Mouse (Mus musculus): ENCODE results near the gene Bcas1. TPM values are rescaled to one million over a fixed set of nuclear protein-coding genes. Genes with fewer than 3 reads are reported as not detected.
A peak's percentile ranks its signal among the peaks of the same experiment; 100 is the strongest.

Gene Bcas1
- polyA plus RNA-seq, 1 experiment from 2014 or later, result 1.8 TPM

GRCm38 (mm10) chr2:170385556-170385955 is 42.1 kb downstream of the Bcas1 start:
- Histone ChIP-seq H3K9ac (ENCODE audit: low read depth, low read length) (no peak overlapping the region), H3K4me1 (replicated peaks; ENCODE audit: control insufficient read depth, insufficient read depth, low read length) (no peaks in the 10 kb centered on the region), H3K9me3 (ENCODE audit: control insufficient read depth, low read length) (no peaks in the 10 kb centered on the region), H3K4me3 (ENCODE audit: low read depth, low read length) (no peak overlapping the region), H3K4me2 (replicated peaks; ENCODE audit: low read depth, low read length) (no peak overlapping the region), H3K27me3 (ENCODE audit: control insufficient read depth, insufficient read depth, low read length) (no peaks in the 10 kb centered on the region), H3K27ac (ENCODE audit: low read depth, low read length) (no peak overlapping the region), H3K36me3 (ENCODE audit: control insufficient read depth, insufficient read depth, low read length) (no peaks in the 10 kb centered on the region)
- no peak for ATAC-seq (ENCODE audit: low FRiP score)
- WGBS, result 94% methylated on average over 1 of the region's 1 CpGs
- no peak for DNase-seq (ENCODE audit: low spot score)

GRCm38 (mm10) chr2:170384770-170385169 is 42.9 kb downstream of the Bcas1 start:
- DNase-seq (ENCODE audit: low spot score) (no peak), ATAC-seq (ENCODE audit: low FRiP score) (no peak)
- no peak overlapping the region for H3K4me2 ChIP-seq (replicated peaks; ENCODE audit: low read depth, low read length)
- WGBS, result 100% methylated on average over 1 of the region's 1 CpGs
- no peak overlapping the region for H3K27ac ChIP-seq (ENCODE audit: low read depth, low read length)
- H3K4me3 ChIP-seq (ENCODE audit: low read depth, low read length), result no peak overlapping the region
- no peaks in the 10 kb centered on the region for H3K36me3 ChIP-seq (ENCODE audit: control insufficient read depth, insufficient read depth, low read length)
- no peaks in the 10 kb centered on the region for H3K4me1 ChIP-seq (replicated peaks; ENCODE audit: control insufficient read depth, insufficient read depth, low read length)
- no peak overlapping the region for H3K9ac ChIP-seq (ENCODE audit: low read depth, low read length)
- no peaks in the 10 kb centered on the region for H3K27me3 ChIP-seq (ENCODE audit: control insufficient read depth, insufficient read depth, low read length)
- no peaks in the 10 kb centered on the region for H3K9me3 ChIP-seq (ENCODE audit: control insufficient read depth, low read length)

DNA sequence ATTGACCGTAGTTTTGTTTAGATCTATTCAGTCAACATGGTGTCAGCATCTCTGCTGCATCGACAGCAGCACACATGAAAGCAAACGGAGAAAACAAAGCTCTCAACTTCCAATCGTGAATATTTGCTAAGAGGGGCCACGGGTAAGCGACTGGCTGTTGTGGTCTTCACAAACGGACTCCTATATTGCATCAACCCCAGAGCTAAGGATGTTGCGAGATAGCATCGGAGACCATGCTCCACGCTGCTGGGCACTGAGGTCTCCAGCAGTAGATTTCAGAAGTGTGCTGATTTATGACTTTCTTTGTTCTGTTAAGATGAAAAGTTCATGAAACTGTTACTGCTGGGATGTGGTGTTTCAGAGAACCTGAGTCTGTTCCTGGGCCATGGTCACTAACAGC is 54.3 kb downstream of the Bcas1 start:
- Histone ChIP-seq H3K4me2 (replicated peaks; ENCODE audit: low read depth, low read length) (no peak overlapping the region), H3K27ac (ENCODE audit: low read depth, low read length) (no peak overlapping the region), H3K4me3 (ENCODE audit: low read depth, low read length) (no peak overlapping the region), H3K27me3 (ENCODE audit: control insufficient read depth, insufficient read depth, low read length) (no peaks in the 10 kb centered on the region), H3K36me3 (ENCODE audit: control insufficient read depth, insufficient read depth, low read length) (no peaks in the 10 kb centered on the region), H3K9me3 (ENCODE audit: control insufficient read depth, low read length) (no peaks in the 10 kb centered on the region), H3K4me1 (replicated peaks; ENCODE audit: control insufficient read depth, insufficient read depth, low read length) (no peaks in the 10 kb centered on the region), H3K9ac (ENCODE audit: low read depth, low read length) (no peak overlapping the region)
- ATAC-seq (ENCODE audit: low FRiP score) (no peak), DNase-seq (ENCODE audit: low spot score) (no peak)
- WGBS, result 94% methylated on average over 10 of the region's 10 CpGs

GRCm38 (mm10) chr2:170365676-170366075 is 62.0 kb downstream of the Bcas1 start:
- Histone ChIP-seq H3K4me2 (replicated peaks; ENCODE audit: low read depth, low read length) (no peak overlapping the region), H3K4me3 (ENCODE audit: low read depth, low read length) (no peak overlapping the region), H3K27me3 (ENCODE audit: control insufficient read depth, insufficient read depth, low read length) (no peaks in the 10 kb centered on the region), H3K27ac (ENCODE audit: low read depth, low read length) (no peak overlapping the region), H3K4me1 (replicated peaks; ENCODE audit: control insufficient read depth, insufficient read depth, low read length) (no peaks in the 10 kb centered on the region), H3K9me3 (ENCODE audit: control insufficient read depth, low read length) (no peaks in the 10 kb centered on the region), H3K9ac (ENCODE audit: low read depth, low read length) (no peak overlapping the region), H3K36me3 (ENCODE audit: control insufficient read depth, insufficient read depth, low read length) (no peaks in the 10 kb centered on the region)
- 86% methylated on average over 2 of the region's 2 CpGs for WGBS
- ATAC-seq (ENCODE audit: low FRiP score) (no peak), DNase-seq (ENCODE audit: low spot score) (no peak)

GRCm38 (mm10) chr2:170365271-170365670 is 62.4 kb downstream of the Bcas1 start:
- H3K27ac ChIP-seq (ENCODE audit: low read depth, low read length), result no peak overlapping the region
- H3K4me3 ChIP-seq (ENCODE audit: low read depth, low read length), result no peak overlapping the region
- H3K4me1 ChIP-seq (replicated peaks; ENCODE audit: control insufficient read depth, insufficient read depth, low read length), result no peaks in the 10 kb centered on the region
- no peaks in the 10 kb centered on the region for H3K9me3 ChIP-seq (ENCODE audit: control insufficient read depth, low read length)
- DNase-seq (ENCODE audit: low spot score), result no peak
- no peak overlapping the region for H3K4me2 ChIP-seq (replicated peaks; ENCODE audit: low read depth, low read length)
- no peak for ATAC-seq (ENCODE audit: low FRiP score)
- no peaks in the 10 kb centered on the region for H3K27me3 ChIP-seq (ENCODE audit: control insufficient read depth, insufficient read depth, low read length)
- H3K36me3 ChIP-seq (ENCODE audit: control insufficient read depth, insufficient read depth, low read length), result no peaks in the 10 kb centered on the region
- 84% methylated on average over 3 of the region's 3 CpGs for WGBS
- no peak overlapping the region for H3K9ac ChIP-seq (ENCODE audit: low read depth, low read length)

DNA sequence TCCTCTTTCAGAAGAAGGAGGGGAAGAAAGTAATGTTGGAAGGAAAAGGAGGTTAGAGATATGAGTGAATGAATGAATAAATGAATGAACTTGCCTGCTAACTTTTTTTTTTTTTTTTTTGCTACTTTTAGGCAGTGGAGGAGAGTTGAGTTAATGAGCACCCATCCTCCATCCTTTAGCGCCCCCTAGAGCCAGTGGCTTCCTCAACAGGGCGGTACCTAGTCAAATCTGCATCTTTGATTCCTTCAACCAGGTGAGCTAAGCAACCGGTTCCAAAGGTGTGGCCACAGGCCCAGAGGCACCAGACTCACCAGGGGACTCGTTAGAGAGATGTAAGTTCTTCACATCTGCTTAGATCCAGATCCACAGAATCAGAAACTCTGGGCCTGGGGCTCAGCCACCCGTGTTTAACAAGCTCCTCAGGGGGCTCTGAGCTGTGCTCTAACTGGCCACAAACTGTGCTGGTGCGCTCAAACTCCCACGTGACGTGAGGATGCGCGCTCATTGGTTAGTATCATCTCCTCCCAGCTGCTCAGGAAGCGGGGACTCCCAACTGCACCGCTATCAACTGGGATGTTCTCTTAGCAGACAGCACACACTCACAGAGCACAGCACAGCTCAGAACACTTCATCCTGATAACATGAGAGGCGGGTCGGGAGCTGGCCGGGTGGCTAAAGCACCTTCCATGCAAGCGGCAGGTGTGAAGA is 70.8 kb downstream of the Bcas1 start:
- Histone ChIP-seq H3K27ac (ENCODE audit: low read depth, low read length) (no peak overlapping the region), H3K27me3 (ENCODE audit: control insufficient read depth, insufficient read depth, low read length) (no peaks in the 10 kb centered on the region), H3K9ac (ENCODE audit: low read depth, low read length) (no peak overlapping the region), H3K36me3 (ENCODE audit: control insufficient read depth, insufficient read depth, low read length) (no peaks in the 10 kb centered on the region), H3K9me3 (ENCODE audit: control insufficient read depth, low read length) (no peaks in the 10 kb centered on the region), H3K4me1 (replicated peaks; ENCODE audit: control insufficient read depth, insufficient read depth, low read length) (no peaks in the 10 kb centered on the region), H3K4me2 (replicated peaks; ENCODE audit: low read depth, low read length) (no peak overlapping the region), H3K4me3 (ENCODE audit: low read depth, low read length) (no peak overlapping the region)
- WGBS, result 57% methylated on average over 16 of the region's 16 CpGs
- ATAC-seq (ENCODE audit: low FRiP score) (no peak), DNase-seq (ENCODE audit: low spot score) (no peak)

DNA sequence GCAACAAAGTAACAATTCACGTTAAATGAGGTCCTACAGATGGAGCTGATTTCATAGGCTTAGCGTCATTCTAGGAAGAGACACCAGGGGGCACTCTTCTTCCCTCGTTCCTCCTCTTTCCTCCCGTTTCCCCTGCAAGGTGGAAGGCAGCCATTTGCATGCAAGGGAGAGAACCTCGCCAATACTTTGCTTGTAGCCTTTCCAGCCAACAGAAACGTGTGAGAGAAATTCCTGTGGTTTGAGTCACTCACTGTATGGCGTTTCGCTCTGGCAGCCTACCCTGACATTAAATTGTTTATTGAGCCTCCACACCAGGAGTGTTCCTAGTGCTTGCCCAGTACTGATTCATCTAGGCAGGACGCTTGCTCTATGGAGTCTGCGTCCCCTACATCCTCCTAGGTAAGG is 72.7 kb downstream of the Bcas1 start:
- peak overlapping the region; percentile 12 for H3K4me2 ChIP-seq (replicated peaks; ENCODE audit: low read depth, low read length)
- DNase-seq (ENCODE audit: low spot score) (peak; percentile 90), ATAC-seq (ENCODE audit: low FRiP score) (no peak)
- no peak overlapping the region for H3K27ac ChIP-seq (ENCODE audit: low read depth, low read length)
- no peaks in the 10 kb centered on the region for H3K36me3 ChIP-seq (ENCODE audit: control insufficient read depth, insufficient read depth, low read length)
- H3K4me3 ChIP-seq (ENCODE audit: low read depth, low read length), result no peak overlapping the region
- no peaks in the 10 kb centered on the region for H3K27me3 ChIP-seq (ENCODE audit: control insufficient read depth, insufficient read depth, low read length)
- no peak overlapping the region for H3K9ac ChIP-seq (ENCODE audit: low read depth, low read length)
- H3K9me3 ChIP-seq (ENCODE audit: control insufficient read depth, low read length), result no peaks in the 10 kb centered on the region
- no peaks in the 10 kb centered on the region for H3K4me1 ChIP-seq (replicated peaks; ENCODE audit: control insufficient read depth, insufficient read depth, low read length)
- WGBS, result 20% methylated on average over 10 of the region's 10 CpGs

- no peak overlapping the region for H3K4me2 ChIP-seq (replicated peaks; ENCODE audit: low read depth, low read length)
Measured at GRCm38 (mm10) chr2:170352273-170352672, 75.4 kb downstream of the Bcas1 start.

GRCm38 (mm10) chr2:170351847-170352246 is 75.8 kb downstream of the Bcas1 start:
- no peak for ATAC-seq (ENCODE audit: low FRiP score)
- 85% methylated on average over 6 of the region's 6 CpGs for WGBS
- H3K9ac ChIP-seq (ENCODE audit: low read depth, low read length), result no peak overlapping the region
- DNase-seq (ENCODE audit: low spot score), result no peak
- no peaks in the 10 kb centered on the region for H3K36me3 ChIP-seq (ENCODE audit: control insufficient read depth, insufficient read depth, low read length)
- no peaks in the 10 kb centered on the region for H3K4me1 ChIP-seq (replicated peaks; ENCODE audit: control insufficient read depth, insufficient read depth, low read length)
- no peaks in the 10 kb centered on the region for H3K9me3 ChIP-seq (ENCODE audit: control insufficient read depth, low read length)
- H3K27me3 ChIP-seq (ENCODE audit: control insufficient read depth, insufficient read depth, low read length), result no peaks in the 10 kb centered on the region
- H3K4me3 ChIP-seq (ENCODE audit: low read depth, low read length), result no peak overlapping the region
- no peak overlapping the region for H3K27ac ChIP-seq (ENCODE audit: low read depth, low read length)
- no peak overlapping the region for H3K4me2 ChIP-seq (replicated peaks; ENCODE audit: low read depth, low read length)

More at GRCm38 (mm10) chr2:170352273-170352672, 75.4 kb downstream of the Bcas1 start:
- DNase-seq (ENCODE audit: low spot score), result no peak
- no peaks in the 10 kb centered on the region for H3K36me3 ChIP-seq (ENCODE audit: control insufficient read depth, insufficient read depth, low read length)
- H3K9ac ChIP-seq (ENCODE audit: low read depth, low read length), result no peak overlapping the region
- 90% methylated on average over 4 of the region's 4 CpGs for WGBS
- H3K27me3 ChIP-seq (ENCODE audit: control insufficient read depth, insufficient read depth, low read length), result no peaks in the 10 kb centered on the region
- H3K9me3 ChIP-seq (ENCODE audit: control insufficient read depth, low read length), result no peaks in the 10 kb centered on the region
- H3K4me1 ChIP-seq (replicated peaks; ENCODE audit: control insufficient read depth, insufficient read depth, low read length), result no peaks in the 10 kb centered on the region
- H3K27ac ChIP-seq (ENCODE audit: low read depth, low read length), result no peak overlapping the region
- H3K4me3 ChIP-seq (ENCODE audit: low read depth, low read length), result no peak overlapping the region
- ATAC-seq (ENCODE audit: low FRiP score), result no peak
